Mouse (Mus musculus) kidney, adult 8-10 months (tissue): ENCODE results near the gene Gtf2ird1.

Experiments
- DNase-seq, 2 experiments: peaks; one replicate each; pipeline ENCODE4 v3.0.0; 2022

The Gtf2ird1 gene

DNA sequence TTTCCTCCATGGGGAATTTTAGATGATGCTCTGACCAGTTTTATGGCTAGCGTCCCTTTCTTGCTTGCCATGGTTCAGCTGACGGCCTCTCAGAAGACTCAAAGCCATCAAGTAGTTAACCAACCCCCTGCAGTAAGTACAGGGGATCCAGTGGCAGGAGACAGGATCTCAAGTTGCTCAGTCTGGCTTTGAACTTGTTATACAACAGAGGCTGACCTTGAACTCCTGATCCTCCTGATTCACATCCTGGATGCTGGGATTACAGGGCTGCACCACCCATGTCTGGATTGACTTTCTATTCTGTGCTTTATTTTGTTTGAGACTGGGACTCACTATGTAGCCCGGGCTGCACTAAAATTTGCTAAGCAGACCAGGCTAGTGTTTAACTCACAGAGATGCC lies 14.4 kb downstream of the Gtf2ird1 start:
- no peak for DNase-seq

- no peak for DNase-seq
Observed at GRCm38 (mm10) chr5:134441105-134441504, 15.4 kb downstream of the Gtf2ird1 start.

DNA sequence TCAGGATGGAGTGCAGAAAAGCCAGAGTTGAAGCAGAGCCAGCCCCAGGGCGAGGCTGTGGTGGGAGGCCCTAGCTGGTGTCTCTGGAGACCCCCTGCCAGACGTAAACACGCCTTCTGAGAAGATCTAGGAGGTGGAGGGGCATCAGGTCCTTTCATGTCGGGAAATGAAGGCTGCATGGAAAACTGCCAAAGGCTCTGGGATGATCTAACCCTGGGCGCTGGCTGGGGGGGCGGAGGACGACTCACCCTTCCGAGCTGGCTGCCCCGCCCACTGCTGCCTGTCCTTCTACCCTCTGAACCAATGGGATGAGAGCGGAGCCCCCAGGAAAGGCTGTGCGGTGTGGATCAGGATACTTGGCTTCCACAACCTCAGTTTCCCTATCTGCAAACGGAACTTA lies 16.4 kb downstream of the Gtf2ird1 start:
- peak; percentile 33 to 39 for DNase-seq

GRCm38 (mm10) chr5:134439481-134439880 lies 17.0 kb downstream of the Gtf2ird1 start:
- no peak for DNase-seq

DNA sequence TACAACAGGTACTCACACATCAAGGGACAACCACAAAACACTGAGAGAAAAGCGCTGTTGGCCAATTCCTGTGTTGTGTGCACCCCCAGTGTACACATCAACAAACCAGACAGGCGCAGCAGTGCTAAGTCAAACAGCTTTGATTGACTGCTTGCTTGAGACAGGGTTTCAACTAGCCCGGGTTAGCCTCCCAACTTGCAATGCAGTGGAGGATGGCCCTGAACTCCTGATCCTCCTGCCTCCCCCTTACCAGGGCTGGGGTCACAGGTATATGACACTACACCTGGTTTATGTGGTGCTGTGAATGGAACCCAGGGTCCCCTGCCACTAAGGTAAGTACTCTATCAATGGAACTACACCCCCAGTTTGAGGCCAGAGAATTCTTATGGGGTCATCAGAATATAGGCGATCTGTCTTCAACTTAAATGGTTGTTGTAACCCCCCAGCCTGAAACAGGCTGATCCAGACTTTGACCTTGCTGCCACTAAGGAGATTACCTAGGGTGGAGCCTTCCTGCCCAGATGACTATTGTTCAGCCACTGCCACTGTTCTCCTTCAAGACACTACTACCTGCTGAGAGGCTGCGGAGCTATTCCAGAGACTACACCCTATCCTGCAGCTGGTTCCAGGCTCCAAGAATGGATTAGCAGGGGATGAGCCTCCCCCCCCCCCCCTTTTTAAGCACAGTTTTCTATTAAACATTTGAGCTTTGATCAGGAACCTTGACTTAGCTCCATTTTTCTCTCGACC lies 17.7 kb downstream of the Gtf2ird1 start:
- DNase-seq, result no peak

- peak; percentile 84 to 87 for DNase-seq
Observed at GRCm38 (mm10) chr5:134437459-134437827, 19.1 kb downstream of the Gtf2ird1 start.

DNA sequence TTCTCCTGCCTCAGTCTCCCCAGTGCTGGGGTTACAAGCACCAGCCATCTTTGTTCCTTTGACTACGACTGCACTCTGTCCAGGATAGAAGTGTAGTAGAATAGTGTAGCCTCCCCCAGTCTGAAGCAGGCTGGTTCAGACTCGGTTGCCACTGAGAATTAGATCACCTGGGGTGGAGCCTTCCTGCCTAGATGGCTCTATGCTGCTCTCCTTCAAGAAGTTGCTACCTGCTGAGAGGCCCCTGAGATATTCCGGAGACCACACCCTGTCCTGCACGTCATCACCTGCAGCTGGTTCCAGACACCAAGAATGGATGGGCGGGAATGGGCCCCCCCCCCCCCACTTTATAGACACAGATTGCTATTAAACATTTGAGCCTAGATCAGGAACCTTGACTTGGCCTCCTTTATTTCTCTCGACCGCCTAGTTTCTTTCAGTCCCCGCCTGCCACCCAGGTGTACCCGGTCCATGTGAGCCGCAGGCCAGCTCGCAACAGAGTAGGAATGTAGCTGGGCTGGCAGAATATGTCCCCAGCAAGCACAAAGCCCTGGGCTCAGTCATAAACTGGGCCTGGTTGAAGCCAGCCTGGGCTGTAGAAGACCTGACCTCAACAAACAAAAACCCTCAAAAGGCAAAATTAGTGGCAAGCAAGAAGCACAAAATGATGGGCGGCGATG lies 19.6 kb downstream of the Gtf2ird1 start:
- no peak for DNase-seq

DNA sequence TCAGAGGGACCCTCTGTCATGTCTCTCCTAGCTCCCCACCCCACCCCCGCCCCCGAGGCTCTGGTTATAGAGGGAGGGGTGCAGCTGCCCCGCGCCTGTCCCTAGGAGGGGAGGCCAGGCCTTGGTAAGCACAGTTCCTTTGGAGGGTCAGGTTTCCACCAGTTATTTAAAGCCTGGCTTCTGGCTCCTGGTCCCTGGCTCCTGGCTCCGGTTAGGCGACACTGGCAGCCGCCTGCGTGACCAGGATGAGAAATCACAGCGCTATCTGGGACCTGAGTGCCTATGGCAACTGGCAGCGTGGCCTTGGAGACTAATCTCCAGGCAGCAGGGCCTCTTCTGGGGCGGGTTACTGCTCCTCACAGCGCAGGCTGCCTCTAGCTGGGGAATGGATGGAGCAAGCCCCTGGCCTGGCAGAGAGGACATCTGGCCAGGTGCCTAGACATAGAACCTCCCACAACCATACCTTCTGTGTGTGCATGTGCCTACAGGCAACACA lies 20.6 kb downstream of the Gtf2ird1 start:
- no peak for DNase-seq

GRCm38 (mm10) chr5:134433137-134433536 lies 23.4 kb downstream of the Gtf2ird1 start:
- DNase-seq, result no peak

DNA sequence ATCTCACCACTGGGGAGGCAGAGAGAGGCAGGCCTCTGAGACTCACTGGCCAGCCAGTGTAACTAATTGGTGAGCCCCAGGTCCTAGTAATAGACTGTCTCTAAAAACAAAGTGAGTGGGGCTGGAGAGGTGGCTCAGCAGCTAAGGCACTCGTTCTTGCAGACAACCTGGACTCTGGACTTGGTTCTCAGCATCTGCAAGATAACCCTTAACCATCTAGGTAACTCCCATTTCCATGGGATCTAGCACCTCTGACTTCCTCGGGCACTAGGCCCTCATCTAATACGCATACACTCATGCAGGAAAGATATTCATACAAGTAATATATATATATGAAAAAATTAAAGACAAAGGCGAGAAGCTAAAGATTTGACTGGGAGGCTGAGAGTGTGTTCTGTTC lies 26.4 kb downstream of the Gtf2ird1 start:
- DNase-seq, result no peak

DNA sequence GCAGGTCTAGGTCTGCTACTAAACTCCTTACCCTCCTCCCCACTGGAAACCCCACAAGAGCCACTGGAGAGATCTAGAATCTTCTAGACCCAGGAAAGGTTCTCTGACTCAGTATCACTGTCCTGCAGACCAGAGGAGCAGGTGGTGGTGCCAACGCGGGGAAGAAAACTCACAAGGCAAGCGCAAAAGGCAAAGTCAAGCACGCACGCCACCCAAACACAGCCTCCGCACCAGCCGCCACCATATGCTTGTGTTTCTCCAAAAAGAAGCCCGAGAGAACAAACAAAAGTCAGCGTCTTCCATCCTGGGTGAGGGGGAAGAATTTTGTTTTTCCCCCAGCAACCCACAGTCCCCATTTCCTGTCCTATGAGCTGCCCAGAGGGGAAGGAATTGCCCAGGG lies 28.9 kb downstream of the Gtf2ird1 start:
- no peak for DNase-seq

DNA sequence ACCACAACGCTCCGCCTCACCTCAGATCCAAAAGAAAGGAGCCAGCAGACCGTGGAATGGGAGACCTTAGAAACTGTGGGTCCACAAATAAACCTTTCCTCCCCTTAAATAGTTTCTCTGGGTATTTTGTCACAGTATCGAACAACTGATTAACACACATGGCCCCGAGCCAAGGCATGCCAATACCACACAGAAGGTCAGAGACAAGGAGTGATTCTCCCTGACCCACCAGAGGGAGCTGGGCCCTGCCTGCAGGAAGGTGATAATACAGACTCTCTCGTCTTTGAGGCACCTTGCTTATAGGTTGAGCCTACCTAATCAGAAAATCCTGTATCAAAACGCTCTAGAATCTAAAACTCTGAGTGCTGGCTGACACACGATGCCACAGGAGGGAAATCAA lies 30.9 kb downstream of the Gtf2ird1 start:
- DNase-seq, result no peak

DNA sequence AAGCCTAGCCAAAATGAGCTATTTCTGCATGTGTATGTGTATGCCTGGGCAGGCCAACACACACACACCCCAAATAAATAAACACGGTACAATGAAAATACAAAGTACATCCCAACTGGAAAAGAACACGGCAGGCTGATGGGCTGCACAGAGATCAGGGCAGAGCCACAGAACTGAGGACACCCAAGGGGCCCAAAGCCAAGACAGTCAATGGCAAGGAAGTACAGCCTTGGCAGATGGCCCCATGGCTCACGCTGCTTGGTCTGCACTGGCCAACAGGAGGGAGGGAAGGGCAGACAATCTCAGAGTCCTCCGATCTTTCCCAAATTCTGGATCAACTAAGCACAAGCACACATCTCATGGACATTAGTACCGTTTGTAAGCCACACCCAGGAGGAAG lies 32.6 kb downstream of the Gtf2ird1 start:
- no peak for DNase-seq

DNA sequence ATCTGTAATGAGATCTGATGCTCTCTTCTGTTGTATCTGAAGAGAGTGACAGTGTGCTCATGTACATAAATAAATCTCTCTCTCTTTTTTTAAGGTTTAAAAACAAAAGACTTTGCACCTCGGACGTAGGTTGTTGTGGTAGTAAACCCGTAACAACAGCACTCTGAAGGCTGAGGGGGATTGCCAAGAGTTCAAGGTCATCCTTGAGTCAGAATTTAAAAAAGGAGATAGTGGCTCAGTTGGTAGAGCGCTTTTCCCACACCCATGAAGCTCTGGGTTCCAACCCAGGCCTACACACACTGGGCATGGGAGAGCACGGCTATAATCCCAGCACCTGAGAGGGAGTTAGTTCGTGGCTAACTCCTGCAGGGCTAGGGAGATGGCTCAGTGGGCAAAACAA lies 33.1 kb downstream of the Gtf2ird1 start:
- no peak for DNase-seq

GRCm38 (mm10) chr5:134422265-134422925 lies 34.1 kb downstream of the Gtf2ird1 start:
- DNase-seq, result no peak

DNA sequence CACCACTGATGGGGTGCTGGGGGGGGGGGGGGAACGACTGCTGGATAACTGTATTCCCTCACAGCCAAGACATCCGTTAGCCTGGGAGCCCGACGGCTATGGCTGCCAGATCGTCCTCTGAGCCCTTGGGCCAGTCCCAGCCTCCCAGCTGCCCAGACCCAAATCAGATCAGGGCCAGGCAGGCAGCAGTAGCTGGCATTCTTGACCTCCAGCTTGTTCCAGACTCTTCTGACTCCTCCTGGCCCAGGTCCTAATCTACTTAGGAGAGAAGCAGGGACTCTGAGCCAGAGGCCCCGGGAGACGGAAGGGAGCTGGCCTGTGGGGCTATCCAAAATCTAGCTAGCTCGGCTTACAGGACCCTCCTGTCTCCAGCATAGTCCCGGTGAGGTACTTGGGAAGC lies 35.5 kb downstream of the Gtf2ird1 start:
- peak; percentile 25 to 33 for DNase-seq

GRCm38 (mm10) chr5:134419700-134420099 lies 36.8 kb downstream of the Gtf2ird1 start:
- DNase-seq, result no peak

- DNase-seq, result peak; percentile 80 to 86
Observed at GRCm38 (mm10) chr5:134418315-134419074, 38.0 kb downstream of the Gtf2ird1 start.

DNA sequence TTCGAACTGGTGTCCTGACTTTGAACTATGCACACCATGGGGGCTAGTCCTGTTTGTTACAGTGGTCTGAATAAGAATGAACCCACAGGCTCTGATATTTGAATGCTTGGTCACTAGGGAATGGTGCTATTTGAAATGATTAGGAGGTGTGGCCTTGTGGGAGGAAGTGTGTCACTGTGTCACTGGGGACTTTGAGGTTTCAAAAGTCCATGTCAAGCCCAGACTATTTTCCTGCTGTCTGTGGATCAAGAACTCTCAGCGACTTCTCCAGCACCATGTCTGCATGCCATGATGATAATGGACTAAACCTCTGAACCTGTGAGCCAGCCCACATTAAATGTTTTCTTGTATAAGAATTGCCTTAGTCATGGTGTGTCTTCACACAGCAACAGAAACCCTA lies 44.2 kb downstream of the Gtf2ird1 start:
- DNase-seq, result no peak

DNA sequence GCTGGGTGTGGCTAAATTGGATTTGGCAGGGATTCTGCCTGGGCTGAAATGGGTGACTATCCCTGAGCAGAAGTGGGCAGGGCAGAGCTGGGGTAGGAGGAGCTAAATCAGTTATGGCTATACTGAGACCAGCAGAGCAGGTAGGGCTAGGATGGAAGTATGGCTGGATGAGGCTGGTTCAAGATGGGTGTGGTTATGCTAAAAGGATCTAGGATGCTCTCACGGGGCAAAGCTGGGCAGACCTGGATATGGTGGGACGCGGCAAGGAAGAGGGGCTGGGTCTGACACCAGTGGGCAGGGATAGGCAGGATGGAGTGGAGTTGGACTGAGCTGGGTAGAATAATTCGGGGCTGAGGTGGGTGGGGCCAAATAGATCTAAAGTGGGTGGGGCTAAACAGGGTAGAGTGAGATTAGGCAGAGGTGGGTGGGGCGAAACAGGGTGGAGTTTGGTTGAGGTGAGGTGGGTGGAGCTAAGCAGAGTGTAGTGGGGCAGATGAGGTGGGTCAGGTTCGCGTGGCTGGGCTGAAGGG lies 46.1 kb downstream of the Gtf2ird1 start:
- DNase-seq, result no peak

- no peak for DNase-seq
Observed at GRCm38 (mm10) chr5:134409606-134410306, 46.8 kb downstream of the Gtf2ird1 start.

- DNase-seq, result no peak
Observed at GRCm38 (mm10) chr5:134408119-134408518, 48.4 kb downstream of the Gtf2ird1 start.
